Mouse (Mus musculus): ENCODE results near the gene Fam19a3.
"Not testable (repeated sequence)": the region's sequence is repeated elsewhere in the genome, so short reads cannot be mapped to it uniquely, and the experiment has no call there.

The Fam19a3 gene

GRCm38 (mm10) chr3:104767141-104767540 is 14.5 kb downstream of the Fam19a3 start:
- no peak for DNase-seq (ENCODE audit: low read depth in 1 of 2, low spot score in 2 of 2)

- DNase-seq (ENCODE audit: low read depth in 1 of 2, low spot score in 2 of 2) = no peak
Measured at GRCm38 (mm10) chr3:104765021-104765420, 16.6 kb downstream of the Fam19a3 start.

GRCm38 (mm10) chr3:104762103-104762863 is 19.4 kb downstream of the Fam19a3 start:
- DNase-seq (ENCODE audit: low read depth in 1 of 2, low spot score in 2 of 2) = not testable (repeated sequence)

- no peak for DNase-seq (ENCODE audit: low read depth in 1 of 2, low spot score in 2 of 2)
Measured at GRCm38 (mm10) chr3:104758869-104759268, 22.8 kb downstream of the Fam19a3 start.

- DNase-seq (ENCODE audit: low read depth in 1 of 2, low spot score in 2 of 2) = no peak
Measured at GRCm38 (mm10) chr3:104758406-104758805, 23.2 kb downstream of the Fam19a3 start.

- DNase-seq (ENCODE audit: low read depth in 1 of 2, low spot score in 2 of 2) = not testable (repeated sequence)
Measured at GRCm38 (mm10) chr3:104752845-104753244, 28.8 kb downstream of the Fam19a3 start.

- no peak for DNase-seq (ENCODE audit: low read depth in 1 of 2, low spot score in 2 of 2)
Measured at GRCm38 (mm10) chr3:104743864-104744263, 37.8 kb downstream of the Fam19a3 start.

- no peak for DNase-seq (ENCODE audit: low read depth in 1 of 2, low spot score in 2 of 2)
Measured at GRCm38 (mm10) chr3:104743161-104743560, 38.5 kb downstream of the Fam19a3 start.

GRCm38 (mm10) chr3:104741954-104742353 is 39.7 kb downstream of the Fam19a3 start:
- DNase-seq (ENCODE audit: low read depth in 1 of 2, low spot score in 2 of 2) = no peak

- no peak for DNase-seq (ENCODE audit: low read depth in 1 of 2, low spot score in 2 of 2)
Measured at GRCm38 (mm10) chr3:104734654-104735053, 47.0 kb downstream of the Fam19a3 start.

GRCm38 (mm10) chr3:104732907-104733306 is 48.7 kb downstream of the Fam19a3 start:
- DNase-seq (ENCODE audit: low read depth in 1 of 2, low spot score in 2 of 2) = no peak

GRCm38 (mm10) chr3:104729270-104729839 is 52.3 kb downstream of the Fam19a3 start:
- no peak for DNase-seq (ENCODE audit: low read depth in 1 of 2, low spot score in 2 of 2)

Data from monocyte, adult 2 months (primary cell).